Mouse (Mus musculus) embryo, embryonic 11.5 days (tissue): Measurements from ENCODE around the gene Anxa7.

Experiments
- DNase-seq: peaks from one replicate; pipeline ENCODE4 v3.0.0-alpha.2; 2012; ENCODE audit warnings: low read depth, low spot score

Gene Anxa7

DNA sequence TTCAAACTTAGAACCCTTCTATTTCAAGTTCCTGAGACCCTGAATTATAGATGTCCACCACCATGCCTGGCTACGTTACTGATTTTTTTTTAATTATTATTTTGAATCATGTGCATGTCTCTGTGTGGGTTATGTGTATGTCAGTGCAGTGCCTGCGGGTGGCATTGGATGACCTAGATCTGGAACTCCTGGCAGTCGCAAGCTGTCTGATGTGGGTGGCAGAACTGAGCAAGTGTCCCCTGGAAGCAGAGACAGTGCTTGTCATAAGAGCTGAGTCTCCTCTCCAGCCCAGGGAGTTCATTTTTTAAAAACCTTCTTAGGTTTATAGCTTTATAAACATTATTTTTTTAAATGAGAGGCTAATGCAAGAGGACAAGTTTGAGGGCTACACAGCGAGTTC lies 47.5 kb downstream of the Anxa7 start:
- DNase-seq = no peak

DNA sequence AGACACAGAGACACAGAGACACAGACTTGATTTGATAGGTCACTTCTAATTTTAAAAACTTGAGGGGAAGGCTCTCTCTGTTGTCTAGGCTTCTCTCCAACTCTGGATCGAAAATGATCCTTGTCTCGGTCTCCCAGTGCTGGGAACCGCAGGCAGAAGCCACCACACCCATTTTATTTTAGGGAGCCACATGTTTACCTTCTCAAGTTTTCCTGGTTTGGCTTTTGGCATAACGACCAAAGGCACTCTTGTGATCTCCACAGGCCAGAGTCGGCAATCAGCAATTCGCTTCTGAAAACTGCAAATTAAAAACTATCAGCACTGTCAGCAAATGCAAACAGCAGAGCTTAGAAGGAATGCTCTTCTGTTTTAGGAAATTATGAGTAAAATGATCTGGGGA lies 48.2 kb downstream of the Anxa7 start:
- DNase-seq = no peak

DNA sequence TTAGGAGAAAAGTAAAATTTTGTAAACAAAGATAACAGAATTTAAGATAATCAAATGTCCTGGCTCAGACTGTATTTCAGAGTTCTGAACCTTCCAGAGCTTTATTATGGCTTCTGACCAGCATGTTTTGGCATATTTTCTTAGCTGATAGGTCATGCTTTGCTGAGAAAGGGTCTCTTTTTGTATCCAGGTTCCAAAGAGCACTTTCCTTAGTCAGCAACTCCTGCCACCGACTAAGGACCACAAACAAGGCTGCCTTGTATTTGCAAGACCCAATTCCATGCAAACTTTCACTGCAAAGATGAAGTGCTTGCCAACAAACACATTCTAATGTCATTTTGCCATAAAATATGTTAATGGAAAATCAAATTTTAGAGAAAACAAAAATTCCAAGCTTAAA lies 50.1 kb downstream of the Anxa7 start:
- DNase-seq = no peak

DNA sequence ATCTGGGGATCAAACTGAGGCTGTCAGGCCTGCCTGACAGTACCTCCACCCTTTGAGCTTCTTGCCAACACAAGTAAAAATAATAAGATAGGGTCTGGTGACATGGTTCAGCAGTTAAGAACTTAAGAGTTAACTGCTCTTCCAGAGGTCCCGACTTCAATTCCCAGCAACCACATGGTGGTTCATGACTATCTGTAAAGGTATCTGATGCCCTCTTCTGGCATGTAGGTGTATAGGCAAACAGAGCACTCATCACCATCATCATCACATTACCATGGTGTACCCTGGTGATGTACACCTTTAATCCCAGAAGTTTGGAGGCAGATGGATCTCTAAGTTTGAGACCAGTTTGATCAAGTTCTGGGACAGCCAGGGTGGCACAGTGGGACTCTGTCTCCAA lies 51.3 kb downstream of the Anxa7 start:
- DNase-seq = no peak

DNA sequence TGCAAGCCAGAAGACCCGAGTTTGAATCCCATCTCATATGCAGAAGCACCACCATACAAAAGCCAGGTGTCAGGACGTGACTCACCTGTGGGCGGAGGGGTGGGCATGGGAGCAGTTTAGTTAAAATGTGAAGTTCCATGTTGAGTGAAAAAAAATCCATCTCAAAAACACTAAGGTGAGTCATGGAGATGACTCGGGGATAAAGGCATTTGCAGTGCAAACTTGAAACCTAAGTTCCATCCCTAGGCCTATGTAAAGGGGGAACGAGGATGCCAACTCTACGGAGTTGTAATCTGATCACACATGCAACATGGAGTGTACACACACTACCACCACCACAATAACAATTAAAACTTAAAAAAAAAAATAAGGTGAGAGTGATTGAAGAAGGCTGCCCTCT lies 56.9 kb downstream of the Anxa7 start:
- no peak for DNase-seq

DNA sequence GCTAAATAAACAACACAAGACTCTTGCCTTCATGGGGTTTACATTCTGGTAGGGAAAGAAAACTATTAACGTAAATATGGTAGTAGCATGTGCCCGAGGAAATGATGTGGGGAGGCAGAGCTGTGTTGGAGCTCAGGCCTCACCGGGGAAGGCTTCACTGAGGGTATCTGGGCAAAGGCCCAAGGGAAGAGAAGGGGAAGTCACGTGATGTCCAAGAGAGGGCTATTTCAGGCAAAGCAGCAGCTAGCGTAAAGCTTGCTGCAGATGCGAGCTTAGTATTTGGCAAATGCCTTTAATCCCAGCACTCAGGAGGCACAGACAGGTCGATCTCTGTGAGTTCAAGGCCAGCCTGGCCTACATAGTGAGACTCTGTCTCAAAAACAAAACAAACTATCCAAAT lies 57.7 kb downstream of the Anxa7 start:
- DNase-seq = no peak
